Mouse (Mus musculus) G1E-ER4 (cell line): ENCODE measurements around the gene A630073D07Rik. TPM values are rescaled to one million over a fixed set of nuclear protein-coding genes. Genes with fewer than 3 reads are reported as not detected.
"Not testable (repeated sequence)": the region's sequence is repeated elsewhere in the genome, so short reads cannot be mapped to it uniquely, and the experiment has no call there.

Experiments used
- GATA1 ChIP-seq: IDR thresholded peaks from one replicate; pipeline ENCODE4 v1.8.0; 2012; ENCODE audit warnings: low read length, inconsistent platforms
- polyA plus RNA-seq: library from polyadenylated mRNA; stranded (reverse); fragments of >175 nt; gene quantifications from 2 replicates; pipeline ENCODE4 v1.2.3, GENCODE M21; 2012

The A630073D07Rik gene
- polyA plus RNA-seq, result not detected in 2 replicates

DNA sequence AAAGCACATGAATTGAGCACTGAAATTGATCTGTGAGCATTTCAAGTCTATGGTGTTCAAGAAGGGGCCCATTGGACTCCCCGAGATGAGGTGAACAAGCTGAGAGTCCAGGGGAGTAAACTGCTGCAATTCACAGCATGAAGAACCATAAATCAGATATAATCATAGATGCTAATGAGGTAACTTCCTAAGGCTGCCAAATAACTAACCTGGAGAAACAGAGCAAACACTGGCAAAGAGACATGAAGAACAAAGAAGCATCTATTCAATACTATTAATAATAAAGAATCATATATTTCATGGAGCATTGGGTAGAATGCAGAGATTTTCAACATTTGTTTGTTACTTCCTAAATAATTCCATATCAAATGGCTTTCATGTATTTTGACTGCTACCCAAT is at the start of gene A630073D07Rik:
Gene A630073D07Rik (minus strand): TSS at position 101 of the 400 bp plus-strand sequence.
- TF ChIP-seq GATA1, result no peak

DNA sequence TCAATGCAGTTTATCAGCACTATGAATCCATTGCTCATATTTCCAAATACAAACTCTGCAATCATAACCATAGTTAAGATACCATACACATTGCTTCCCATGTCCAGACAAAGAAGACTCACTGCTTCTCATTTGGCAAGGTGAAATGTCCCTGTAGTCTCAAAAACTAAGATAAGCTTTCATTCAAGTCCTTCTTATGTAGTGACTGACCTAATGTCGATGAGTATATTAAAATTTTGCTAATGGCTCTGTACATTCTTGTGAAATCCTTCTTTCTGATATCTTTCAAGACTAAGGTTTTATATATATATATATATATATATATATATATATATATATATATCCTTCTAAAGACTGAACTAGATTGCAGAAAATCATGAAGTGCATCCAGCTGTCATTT is 49.6 kb upstream of the A630073D07Rik start, which contains the start of gene Tas2r121:
Gene Tas2r121 (minus strand): TSS at position 101 of the 400 bp plus-strand sequence.
- no peak for TF ChIP-seq GATA1

DNA sequence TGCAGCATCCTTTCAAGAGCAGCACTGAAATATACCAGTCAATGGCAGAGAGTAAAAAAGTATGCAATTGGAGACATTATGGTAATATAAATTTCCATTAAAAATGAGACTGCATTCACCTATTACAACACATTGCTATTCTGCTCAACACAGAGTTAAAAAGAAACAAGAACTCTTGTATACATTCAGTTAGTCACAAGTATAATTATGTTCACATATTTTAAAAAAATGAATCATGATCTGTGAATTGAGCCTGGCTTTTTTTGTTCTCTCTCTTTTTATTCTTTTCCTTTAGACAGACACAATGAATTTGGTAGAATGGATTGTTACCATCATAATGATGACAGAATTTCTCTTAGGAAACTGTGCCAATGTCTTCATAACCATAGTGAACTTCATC is 5.3 kb upstream of the A630073D07Rik start, which contains the start of gene Tas2r120:
Gene Tas2r120 (plus strand): TSS at position 301 of the 400 bp plus-strand sequence.
- TF ChIP-seq GATA1, result no peak

DNA sequence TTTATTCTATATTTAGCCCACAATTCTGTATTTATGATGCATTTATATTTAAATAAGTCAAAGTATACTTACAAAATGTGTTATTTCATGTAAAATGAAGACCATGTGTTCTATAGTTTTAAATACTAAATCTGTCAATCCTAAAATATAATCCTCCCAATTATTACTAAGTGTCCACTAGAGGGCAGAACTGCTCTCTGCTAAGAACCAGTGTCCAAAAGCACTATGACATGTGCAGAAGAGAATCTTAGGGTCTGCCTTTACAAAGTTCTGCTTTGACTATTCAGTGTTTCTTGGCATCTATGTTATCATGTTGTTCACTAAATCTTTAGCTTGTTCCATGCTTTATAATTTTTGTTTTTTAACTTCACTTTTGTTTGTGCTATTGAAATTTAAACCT is 1.9 kb downstream of the A630073D07Rik start:
- no peak for TF ChIP-seq GATA1

DNA sequence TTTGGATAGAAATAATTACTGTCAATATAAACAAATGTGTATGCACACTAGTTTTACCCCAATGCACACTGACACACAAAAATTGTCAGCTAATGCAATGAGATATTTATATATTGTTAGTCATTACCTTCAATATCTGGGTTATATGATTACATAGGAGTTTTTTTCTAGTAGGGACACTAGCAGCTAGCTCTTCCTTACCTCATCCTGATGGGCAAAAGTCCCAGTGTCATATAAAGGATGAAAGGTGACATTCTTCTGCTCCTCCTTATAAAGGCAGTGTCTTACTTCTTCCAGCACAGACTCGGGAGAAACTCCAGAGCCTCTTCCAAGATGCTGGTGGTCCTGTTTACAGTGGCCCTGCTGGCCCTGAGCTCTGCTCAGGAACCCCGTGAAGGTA is 55.7 kb downstream of the A630073D07Rik start, which contains the start of gene Prp2:
Gene Prp2 (plus strand): TSS at position 301 of the 400 bp plus-strand sequence.
- TF ChIP-seq GATA1, result not testable (repeated sequence)

Other genes with a start within 250 kb of the A630073D07Rik start
- gene Prh1, start 81.7 kb downstream of the A630073D07Rik start, polyA plus RNA-seq, result not detected in 2 replicates
- gene Prp2, start 55.6 kb downstream of the A630073D07Rik start, polyA plus RNA-seq, result not detected in 2 replicates
- gene Tas2r120, start 5.4 kb upstream of the A630073D07Rik start, polyA plus RNA-seq, result not detected in 2 replicates
- not detected in 2 replicates for gene Tas2r121, start 49.5 kb upstream of the A630073D07Rik start, polyA plus RNA-seq
- gene Tas2r122, start 60.4 kb upstream of the A630073D07Rik start, polyA plus RNA-seq, result not detected in 2 replicates
- gene Tas2r115, start 86.5 kb upstream of the A630073D07Rik start, polyA plus RNA-seq, result not detected in 2 replicates
- not detected in 2 replicates for gene Tas2r124, start 103.2 kb upstream of the A630073D07Rik start, polyA plus RNA-seq
- gene Tas2r102, start 110.6 kb upstream of the A630073D07Rik start, polyA plus RNA-seq, result not detected in 2 replicates
- gene Tas2r136, start 126.6 kb upstream of the A630073D07Rik start, polyA plus RNA-seq, result not detected in 2 replicates
- not detected in 2 replicates for gene Tas2r117, start 151.3 kb upstream of the A630073D07Rik start, polyA plus RNA-seq
- gene Tas2r123, start 195.6 kb upstream of the A630073D07Rik start, polyA plus RNA-seq, result not detected in 2 replicates
- not detected in 2 replicates for gene Tas2r116, start 203.9 kb upstream of the A630073D07Rik start, polyA plus RNA-seq
- gene Tas2r110, start 216.5 kb upstream of the A630073D07Rik start, polyA plus RNA-seq, result not detected in 2 replicates
- not detected in 2 replicates for gene Tas2r113, start 241.5 kb upstream of the A630073D07Rik start, polyA plus RNA-seq